Mouse (Mus musculus): ENCODE measurements around the gene Grid1.

Gene Grid1

DNA sequence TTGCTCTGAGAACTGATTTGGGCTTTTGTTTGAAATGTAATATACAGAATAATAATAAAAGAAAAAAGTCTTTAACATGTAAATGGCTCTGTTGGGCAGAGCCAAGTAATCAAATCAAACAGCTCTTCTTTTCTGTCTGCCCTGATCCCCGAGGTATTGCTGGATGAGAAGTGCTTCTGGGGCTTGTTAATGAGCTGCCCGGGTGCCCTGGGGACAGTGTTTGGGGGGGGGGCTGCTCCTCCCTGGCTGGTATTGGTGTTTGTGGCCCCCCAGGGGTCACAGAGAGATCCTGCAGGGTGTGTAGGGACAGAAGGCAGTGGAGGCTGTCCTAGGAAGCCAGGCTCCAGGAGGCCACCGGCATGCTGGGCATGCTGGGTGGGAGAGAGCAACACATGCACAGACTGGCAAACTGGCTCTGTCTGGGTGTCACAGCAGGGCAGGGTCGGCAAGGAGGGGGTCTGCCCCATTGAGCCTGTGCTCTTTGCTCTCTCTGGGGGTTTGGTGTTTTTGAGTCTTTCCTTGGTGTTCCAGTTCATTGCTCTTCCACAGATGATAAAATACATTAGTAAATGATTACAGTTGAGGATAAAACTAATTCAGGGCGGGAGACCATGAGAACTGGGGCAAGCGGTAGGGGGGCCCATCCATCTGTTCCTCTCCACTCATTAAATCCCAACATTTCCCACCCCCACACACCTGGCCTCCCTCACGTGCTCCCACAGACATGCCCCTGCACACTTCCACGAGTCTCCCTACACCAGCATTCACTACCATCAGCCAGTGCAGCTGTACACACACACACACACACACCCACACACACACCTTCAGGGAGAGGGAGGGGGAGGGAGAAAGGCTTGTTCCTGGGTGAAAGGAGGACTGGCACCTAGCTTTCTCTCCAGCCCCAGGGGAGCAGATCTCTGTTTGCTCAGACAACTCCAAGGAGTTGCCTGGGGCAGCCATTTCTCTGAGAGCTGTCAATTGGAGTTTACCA is 60.8 kb downstream of the Grid1 start:
- TF ChIP-seq NANOG (IDR thresholded peaks at IDR 0.05; ENCODE audit: borderline replicate concordance, low read length) (no peak), POU5F1 (IDR thresholded peaks at IDR 0.05; ENCODE audit: borderline replicate concordance, low read length) (no peak), CTCF (conservative IDR thresholded peaks at IDR 0.05; ENCODE audit: low read length) (no peak)
- H3K4me3 ChIP-seq (replicated peaks; ENCODE audit: low read length) = peak overlapping the region; percentile 41

DNA sequence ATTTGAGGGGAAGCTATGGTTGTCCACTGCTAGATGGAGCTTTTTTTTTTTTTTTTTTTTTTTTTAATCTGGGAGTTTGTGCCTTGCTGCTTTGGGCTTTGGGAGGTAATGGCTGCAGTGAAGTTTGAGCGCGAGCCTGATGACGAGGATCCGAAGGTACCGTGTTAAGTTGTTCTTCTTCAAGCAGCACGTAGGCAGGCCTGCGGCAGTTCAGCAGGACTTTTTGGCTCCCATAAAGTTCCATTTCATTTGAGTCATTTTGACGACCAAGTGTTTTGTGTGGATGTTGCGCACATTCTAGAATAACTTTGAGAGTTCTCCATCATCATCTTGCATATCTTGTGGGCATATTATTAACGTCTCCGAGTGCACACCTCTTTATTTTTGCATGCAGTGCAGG is 64.3 kb downstream of the Grid1 start:
- Histone ChIP-seq H3K9me3 (ENCODE audit: low read length) (no peaks in the 10 kb centered on the region), H3K27me3 (ENCODE audit: insufficient read depth, low read length) (peaks cover 43% of the 10 kb centered on the region), H3K36me3 (ENCODE audit: insufficient read depth, low read length) (no peaks in the 10 kb centered on the region), H3K4me3 (replicated peaks; ENCODE audit: low read length) (no peak overlapping the region), H3K4me1 (replicated peaks; ENCODE audit: low read depth, low read length) (peaks cover 33% of the 10 kb centered on the region)
- TF ChIP-seq POU5F1 (IDR thresholded peaks at IDR 0.05; ENCODE audit: borderline replicate concordance, low read length) (no peak), NANOG (IDR thresholded peaks at IDR 0.05; ENCODE audit: borderline replicate concordance, low read length) (no peak), CTCF (conservative IDR thresholded peaks at IDR 0.05; ENCODE audit: low read length) (no peak)

More for the DNA sequence above, 60.8 kb downstream of the Grid1 start:
- peaks cover 41% of the 10 kb centered on the region for H3K4me1 ChIP-seq (replicated peaks; ENCODE audit: low read depth, low read length)
- no peaks in the 10 kb centered on the region for H3K9me3 ChIP-seq (ENCODE audit: low read length)
- peaks cover 33% of the 10 kb centered on the region for H3K27me3 ChIP-seq (ENCODE audit: insufficient read depth, low read length)
- no peaks in the 10 kb centered on the region for H3K36me3 ChIP-seq (ENCODE audit: insufficient read depth, low read length)

DNA sequence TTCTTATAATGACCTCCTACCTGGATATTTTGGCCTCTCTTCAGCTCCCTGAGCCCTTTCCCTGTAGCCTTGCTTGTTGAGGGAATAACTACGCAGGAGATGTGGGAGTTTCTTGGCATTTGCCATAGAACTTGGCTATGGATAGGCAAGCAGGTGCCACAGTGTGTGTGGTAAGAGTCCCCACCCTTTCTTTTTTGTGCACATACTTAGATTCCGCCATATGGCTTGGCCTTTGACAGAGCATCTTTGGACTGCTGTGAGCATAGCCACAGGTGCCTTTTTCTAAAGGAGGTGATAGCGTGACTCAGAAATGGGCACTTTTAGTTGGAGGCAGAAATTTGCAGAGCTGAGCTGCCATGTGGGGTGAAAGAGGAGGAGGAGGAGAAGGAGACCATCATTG is 64.7 kb downstream of the Grid1 start:
- no peak for TF ChIP-seq NANOG (IDR thresholded peaks at IDR 0.05; ENCODE audit: borderline replicate concordance, low read length)
- no peak for TF ChIP-seq POU5F1 (IDR thresholded peaks at IDR 0.05; ENCODE audit: borderline replicate concordance, low read length)
- TF ChIP-seq CTCF (conservative IDR thresholded peaks at IDR 0.05; ENCODE audit: low read length) = no peak
- Histone ChIP-seq H3K9me3 (ENCODE audit: low read length) (no peaks in the 10 kb centered on the region), H3K27me3 (ENCODE audit: insufficient read depth, low read length) (peaks cover 48% of the 10 kb centered on the region), H3K36me3 (ENCODE audit: insufficient read depth, low read length) (no peaks in the 10 kb centered on the region), H3K4me3 (replicated peaks; ENCODE audit: low read length) (no peak overlapping the region), H3K4me1 (replicated peaks; ENCODE audit: low read depth, low read length) (peaks cover 31% of the 10 kb centered on the region)

DNA sequence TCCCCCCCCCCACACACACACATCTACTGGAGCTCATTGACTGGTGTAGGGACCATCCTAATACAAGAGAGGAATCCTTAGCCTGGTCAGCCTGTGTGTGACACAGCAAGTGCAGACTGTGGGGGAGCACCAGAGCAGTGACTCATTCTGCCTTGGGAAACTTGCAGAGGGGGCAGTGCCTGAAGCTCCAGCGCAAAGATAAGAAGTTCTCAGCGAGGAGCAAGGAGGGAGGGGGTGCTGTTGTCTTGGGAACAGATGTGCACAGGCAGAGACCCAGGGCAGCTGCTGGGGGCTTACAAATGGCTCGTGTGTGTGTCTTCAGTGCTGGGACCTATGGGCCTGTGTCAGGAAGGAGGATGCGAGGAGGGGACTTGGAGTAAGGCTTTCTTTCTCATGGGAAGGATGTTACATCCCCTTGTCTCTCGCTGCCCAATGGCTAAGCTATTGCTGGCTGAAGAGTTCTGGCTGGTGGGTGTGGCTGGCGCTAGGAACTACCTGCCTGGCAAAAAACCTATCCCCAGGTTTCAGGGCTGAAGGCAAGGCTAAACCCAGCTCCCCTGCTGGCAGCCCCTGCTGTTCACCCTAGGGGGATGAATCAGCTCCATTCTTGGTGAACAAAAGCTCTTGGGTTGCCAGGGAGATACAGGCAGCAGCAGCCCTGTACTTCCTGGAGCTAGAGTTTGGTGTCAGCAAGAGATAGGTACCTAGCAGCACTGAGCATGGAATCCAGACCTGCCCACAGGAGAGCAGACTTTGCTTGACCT is 72.0 kb downstream of the Grid1 start:
- Histone ChIP-seq H3K27me3 (ENCODE audit: insufficient read depth, low read length) (peaks cover 52% of the 10 kb centered on the region), H3K4me1 (replicated peaks; ENCODE audit: low read depth, low read length) (peaks cover 48% of the 10 kb centered on the region), H3K4me3 (replicated peaks; ENCODE audit: low read length) (no peak overlapping the region), H3K9me3 (ENCODE audit: low read length) (no peaks in the 10 kb centered on the region), H3K36me3 (ENCODE audit: insufficient read depth, low read length) (no peaks in the 10 kb centered on the region)
- TF ChIP-seq POU5F1 (IDR thresholded peaks at IDR 0.05; ENCODE audit: borderline replicate concordance, low read length) = no peak
- TF ChIP-seq NANOG (IDR thresholded peaks at IDR 0.05; ENCODE audit: borderline replicate concordance, low read length) = peak; percentile 75

GRCm38 (mm10) chr14:34896253-34896982 is 76.5 kb downstream of the Grid1 start:
- Histone ChIP-seq H3K27me3 (ENCODE audit: insufficient read depth, low read length) (peaks cover 55% of the 10 kb centered on the region), H3K4me1 (replicated peaks; ENCODE audit: low read depth, low read length) (peaks cover 41% of the 10 kb centered on the region), H3K4me3 (replicated peaks; ENCODE audit: low read length) (peak overlapping the region; percentile 64), H3K9me3 (ENCODE audit: low read length) (no peaks in the 10 kb centered on the region), H3K36me3 (ENCODE audit: insufficient read depth, low read length) (no peaks in the 10 kb centered on the region)
- TF ChIP-seq CTCF (conservative IDR thresholded peaks at IDR 0.05; ENCODE audit: low read length) (no peak), NANOG (IDR thresholded peaks at IDR 0.05; ENCODE audit: borderline replicate concordance, low read length) (no peak), POU5F1 (IDR thresholded peaks at IDR 0.05; ENCODE audit: borderline replicate concordance, low read length) (no peak)

DNA sequence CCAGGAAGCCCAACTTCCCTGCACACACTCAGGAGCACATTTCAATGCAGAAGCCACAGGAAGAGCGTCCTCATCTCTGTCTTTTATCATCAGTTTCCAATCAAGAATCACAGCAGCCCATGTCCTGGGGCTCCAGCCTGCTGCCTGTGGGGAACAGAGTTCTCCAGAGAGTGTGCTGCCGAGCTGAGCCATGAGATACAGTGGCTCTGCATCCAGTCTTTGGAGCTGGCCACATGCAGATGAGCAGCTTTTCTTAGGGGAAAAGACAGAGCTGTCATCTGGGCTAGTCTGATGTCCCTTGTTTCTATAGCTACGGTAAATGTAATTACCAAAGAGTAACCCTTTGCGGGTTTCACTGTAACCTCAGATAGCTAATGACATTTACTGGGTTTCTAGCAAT is 83.9 kb downstream of the Grid1 start:
- Histone ChIP-seq H3K27me3 (ENCODE audit: insufficient read depth, low read length) (peaks cover 13% of the 10 kb centered on the region; the same call in 1 of the 2 replicates), H3K4me1 (replicated peaks; ENCODE audit: low read depth, low read length) (0 out of 2 replicates have a peak, but pooled peaks cover under 1% of the 10 kb centered on the region), H3K4me3 (replicated peaks; ENCODE audit: low read length) (no peak overlapping the region), H3K36me3 (ENCODE audit: insufficient read depth, low read length) (no peaks in the 10 kb centered on the region), H3K9me3 (ENCODE audit: low read length) (no peaks in the 10 kb centered on the region)
- TF ChIP-seq CTCF (conservative IDR thresholded peaks at IDR 0.05; ENCODE audit: low read length) (no peak), NANOG (IDR thresholded peaks at IDR 0.05; ENCODE audit: borderline replicate concordance, low read length) (no peak), POU5F1 (IDR thresholded peaks at IDR 0.05; ENCODE audit: borderline replicate concordance, low read length) (no peak)

- Histone ChIP-seq H3K9me3 (ENCODE audit: low read length) (no peaks in the 10 kb centered on the region), H3K4me1 (replicated peaks; ENCODE audit: low read depth, low read length) (0 out of 2 replicates have a peak, but pooled peaks cover 7% of the 10 kb centered on the region), H3K27me3 (ENCODE audit: insufficient read depth, low read length) (peaks cover 13% of the 10 kb centered on the region; the same call in 1 of the 2 replicates), H3K36me3 (ENCODE audit: insufficient read depth, low read length) (no peaks in the 10 kb centered on the region), H3K4me3 (replicated peaks; ENCODE audit: low read length) (no peak overlapping the region)
- no peak for TF ChIP-seq NANOG (IDR thresholded peaks at IDR 0.05; ENCODE audit: borderline replicate concordance, low read length)
- TF ChIP-seq POU5F1 (IDR thresholded peaks at IDR 0.05; ENCODE audit: borderline replicate concordance, low read length) = no peak
- TF ChIP-seq CTCF (conservative IDR thresholded peaks at IDR 0.05; ENCODE audit: low read length) = no peak
Observed at GRCm38 (mm10) chr14:34905697-34906096, 85.8 kb downstream of the Grid1 start.

All from E14TG2a.4 (cell line).